Mouse (Mus musculus) erythroblast, embryonic 14.5 days (primary cell): ENCODE data around the gene Mettl22. TPM values are rescaled to one million over a fixed set of nuclear protein-coding genes. Genes with fewer than 3 reads are reported as not detected.

ENCODE experiments used
- H3K27me3 ChIP-seq: 2 replicates; pipeline ENCODE4 v1.6.1; 2012; ENCODE audit warnings: inconsistent platforms; ENCODE audit not compliant: control insufficient read depth
- H3K36me3 ChIP-seq: 2 replicates; pipeline ENCODE4 v1.6.1; 2012; ENCODE audit warnings: mild to moderate bottlenecking, inconsistent platforms; ENCODE audit not compliant: control insufficient read depth
- H3K4me1 ChIP-seq: 2 replicates; pipeline ENCODE4 v1.6.1; 2012; ENCODE audit warnings: inconsistent platforms; ENCODE audit not compliant: control insufficient read depth
- H3K4me3 ChIP-seq: replicated peaks from 2 replicates; pipeline ENCODE3; 2012; ENCODE audit warnings: moderate library complexity, mild to moderate bottlenecking, inconsistent platforms
- H3K9me3 ChIP-seq: 2 replicates; pipeline ENCODE4 v1.6.1; 2012; ENCODE audit warnings: low read length, inconsistent platforms, mixed read lengths; ENCODE audit not compliant: control insufficient read depth
- GATA1 ChIP-seq: IDR thresholded peaks from 2 replicates; pipeline ENCODE4 v1.6.1; 2012; ENCODE audit warnings: low read length, inconsistent platforms, mixed read lengths
- TAL1 ChIP-seq: IDR thresholded peaks from 3 replicates; pipeline ENCODE4 v1.6.1; 2012; ENCODE audit warnings: low read length, inconsistent platforms, mixed read lengths
- polyA plus RNA-seq: library from polyadenylated mRNA; stranded (reverse); fragments of >175 nt; gene quantifications from 2 replicates; pipeline ENCODE4 v1.2.3, GENCODE M21; 2012

Gene Mettl22
- polyA plus RNA-seq, 1 experiment: 1.4 TPM

DNA sequence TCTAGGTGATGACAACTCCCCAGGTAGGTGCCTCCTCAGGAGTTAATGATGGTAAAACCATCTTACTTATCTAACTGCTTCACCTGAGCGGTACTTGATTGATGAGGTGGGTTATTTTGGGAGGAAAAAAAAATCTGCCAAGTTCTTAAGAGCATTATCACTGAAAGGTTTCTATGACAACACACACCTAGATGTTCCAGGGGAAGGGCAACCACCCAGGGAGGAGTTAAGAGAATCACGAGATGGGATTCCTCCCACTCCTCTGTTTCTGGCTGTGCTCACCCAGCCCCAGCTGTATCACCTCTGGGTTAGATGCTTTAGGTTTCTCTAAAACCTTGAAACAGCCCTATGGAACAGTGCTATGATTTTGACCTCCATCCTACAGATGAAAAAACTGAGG is 26.4 kb downstream of the Mettl22 start:
- Histone ChIP-seq H3K9me3 (peaks cover 4% of the 10 kb centered on the region), H3K36me3 (no peaks in the 10 kb centered on the region), H3K4me3 (no peak overlapping the region), H3K27me3 (no peaks in the 10 kb centered on the region), H3K4me1 (no peaks in the 10 kb centered on the region)
- no peak for TF ChIP-seq GATA1
- no peak for TF ChIP-seq TAL1

DNA sequence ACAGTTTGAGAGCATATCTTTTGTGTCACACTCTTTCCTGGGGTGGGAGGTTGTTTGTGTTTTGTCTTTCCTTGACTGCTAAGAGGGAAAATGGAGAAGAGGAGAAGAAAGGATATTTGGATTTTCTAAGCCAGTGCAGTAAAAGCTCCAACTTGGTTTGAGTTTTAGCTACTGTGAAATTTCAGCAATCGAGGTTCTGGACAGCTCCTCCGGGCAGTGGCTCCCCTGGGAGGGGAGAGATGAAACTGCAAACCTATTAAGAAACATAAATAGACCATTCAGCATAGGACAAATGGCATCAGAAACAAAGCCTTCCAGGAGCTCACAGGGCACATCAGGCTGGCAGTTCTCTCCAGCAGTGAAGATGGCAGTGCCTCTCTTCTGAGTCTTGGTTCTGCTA is 33.7 kb downstream of the Mettl22 start:
- Histone ChIP-seq H3K4me1 (no peaks in the 10 kb centered on the region), H3K9me3 (peaks cover 4% of the 10 kb centered on the region), H3K4me3 (no peak overlapping the region), H3K27me3 (no peaks in the 10 kb centered on the region), H3K36me3 (no peaks in the 10 kb centered on the region)
- TF ChIP-seq GATA1 (no peak), TAL1 (no peak)

GRCm38 (mm10) chr16:8509894-8510293 is 39.3 kb downstream of the Mettl22 start:
- Histone ChIP-seq H3K27me3 (peaks cover 19% of the 10 kb centered on the region), H3K9me3 (no peaks in the 10 kb centered on the region), H3K36me3 (no peaks in the 10 kb centered on the region), H3K4me3 (no peak overlapping the region), H3K4me1 (peaks cover 3% of the 10 kb centered on the region)
- TF ChIP-seq GATA1 (no peak), TAL1 (no peak)

DNA sequence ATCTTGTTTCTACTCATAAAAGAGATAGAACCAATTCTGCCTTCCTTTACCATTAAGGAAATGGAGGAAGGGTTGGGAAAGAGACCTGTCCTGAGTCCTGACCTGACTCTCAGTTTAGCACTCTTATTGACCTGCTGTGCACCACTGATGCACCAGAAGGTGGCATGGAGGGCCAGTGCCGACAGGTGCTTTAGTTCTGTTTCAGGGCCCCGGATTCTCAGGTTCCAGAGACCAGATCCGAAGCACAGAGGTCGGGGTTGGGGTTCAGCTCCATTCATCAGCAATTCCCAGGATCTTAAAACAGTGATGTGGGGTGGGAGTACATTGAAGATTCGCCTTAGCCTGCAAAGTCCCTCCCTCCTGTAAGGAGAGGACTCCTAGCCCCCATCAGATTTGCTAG is 42.2 kb downstream of the Mettl22 start:
- TF ChIP-seq TAL1 (no peak), GATA1 (no peak)
- no peak overlapping the region for H3K4me3 ChIP-seq
- H3K36me3 ChIP-seq: no peaks in the 10 kb centered on the region; the same call in 1 of the 2 replicates
- peaks cover 22% of the 10 kb centered on the region for H3K27me3 ChIP-seq
- H3K4me1 ChIP-seq: peaks cover 3% of the 10 kb centered on the region
- H3K9me3 ChIP-seq: no peaks in the 10 kb centered on the region

- no peak for TF ChIP-seq TAL1
- no peak for TF ChIP-seq GATA1
- Histone ChIP-seq H3K4me1 (peaks cover 3% of the 10 kb centered on the region), H3K27me3 (peaks cover 22% of the 10 kb centered on the region), H3K9me3 (no peaks in the 10 kb centered on the region), H3K4me3 (peak within 1 kb of the TSS; percentile 55), H3K36me3 (no peaks in the 10 kb centered on the region; the same call in 1 of the 2 replicates)
Observed at GRCm38 (mm10) chr16:8513236-8513906, 42.8 kb downstream of the Mettl22 start, which contains the start of gene Abat. TSS of gene Abat (plus strand) at chr16:8513429.

- H3K9me3 ChIP-seq: no peaks in the 10 kb centered on the region
- peaks cover 22% of the 10 kb centered on the region for H3K27me3 ChIP-seq
- H3K4me3 ChIP-seq: peak overlapping the region; percentile 55
- H3K36me3 ChIP-seq: no peaks in the 10 kb centered on the region; the same call in 1 of the 2 replicates
- H3K4me1 ChIP-seq: peaks cover 3% of the 10 kb centered on the region
- TF ChIP-seq TAL1: no peak
- no peak for TF ChIP-seq GATA1
Observed at GRCm38 (mm10) chr16:8514180-8514579, 43.6 kb downstream of the Mettl22 start.

DNA sequence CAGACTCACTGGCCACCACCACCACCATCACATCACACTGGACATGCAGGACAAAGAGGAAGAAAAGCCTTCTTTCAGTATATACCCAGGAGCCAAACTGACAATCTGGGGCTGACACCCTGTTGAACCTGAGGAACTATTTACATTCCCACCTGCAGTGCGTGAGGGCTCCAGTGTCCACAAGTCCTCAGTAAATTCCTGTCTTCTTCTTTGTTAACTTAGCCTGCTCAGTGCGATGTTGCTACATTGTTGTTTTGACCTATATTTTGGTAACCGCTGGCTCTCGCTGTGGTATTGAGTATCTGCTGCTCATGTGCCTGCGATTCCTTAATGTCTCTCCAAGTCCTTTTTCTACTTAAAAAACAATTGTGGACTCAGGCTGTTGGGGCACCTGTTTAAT is 49.9 kb downstream of the Mettl22 start:
- Histone ChIP-seq H3K4me3 (no peak overlapping the region), H3K4me1 (no peaks in the 10 kb centered on the region), H3K36me3 (no peaks in the 10 kb centered on the region; the same call in 1 of the 2 replicates), H3K27me3 (no peaks in the 10 kb centered on the region), H3K9me3 (no peaks in the 10 kb centered on the region)
- no peak for TF ChIP-seq GATA1
- no peak for TF ChIP-seq TAL1

DNA sequence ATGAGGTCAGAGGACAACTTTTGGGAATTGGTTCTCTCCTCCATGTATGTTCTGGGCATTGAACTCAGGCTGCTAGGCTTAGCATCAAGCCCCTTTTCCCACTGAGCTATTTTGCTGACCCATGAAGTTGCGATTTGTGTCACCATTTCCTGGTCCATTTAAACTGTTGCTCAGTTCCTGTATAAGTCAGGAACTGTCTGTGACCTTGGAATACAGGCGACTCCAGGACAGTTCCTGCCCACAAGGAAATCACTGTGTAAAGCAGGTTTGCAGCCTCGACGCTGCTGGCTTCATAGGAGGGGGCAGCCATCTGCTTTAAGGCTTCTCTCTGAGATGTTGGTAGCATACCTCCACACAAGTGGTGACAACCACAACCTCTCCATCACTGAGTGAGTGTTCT is 50.7 kb downstream of the Mettl22 start:
- Histone ChIP-seq H3K9me3 (no peaks in the 10 kb centered on the region), H3K36me3 (no peaks in the 10 kb centered on the region; the same call in 1 of the 2 replicates), H3K27me3 (no peaks in the 10 kb centered on the region), H3K4me3 (no peak overlapping the region), H3K4me1 (peaks cover 5% of the 10 kb centered on the region; the same call in 1 of the 2 replicates)
- TF ChIP-seq TAL1: no peak
- no peak for TF ChIP-seq GATA1

DNA sequence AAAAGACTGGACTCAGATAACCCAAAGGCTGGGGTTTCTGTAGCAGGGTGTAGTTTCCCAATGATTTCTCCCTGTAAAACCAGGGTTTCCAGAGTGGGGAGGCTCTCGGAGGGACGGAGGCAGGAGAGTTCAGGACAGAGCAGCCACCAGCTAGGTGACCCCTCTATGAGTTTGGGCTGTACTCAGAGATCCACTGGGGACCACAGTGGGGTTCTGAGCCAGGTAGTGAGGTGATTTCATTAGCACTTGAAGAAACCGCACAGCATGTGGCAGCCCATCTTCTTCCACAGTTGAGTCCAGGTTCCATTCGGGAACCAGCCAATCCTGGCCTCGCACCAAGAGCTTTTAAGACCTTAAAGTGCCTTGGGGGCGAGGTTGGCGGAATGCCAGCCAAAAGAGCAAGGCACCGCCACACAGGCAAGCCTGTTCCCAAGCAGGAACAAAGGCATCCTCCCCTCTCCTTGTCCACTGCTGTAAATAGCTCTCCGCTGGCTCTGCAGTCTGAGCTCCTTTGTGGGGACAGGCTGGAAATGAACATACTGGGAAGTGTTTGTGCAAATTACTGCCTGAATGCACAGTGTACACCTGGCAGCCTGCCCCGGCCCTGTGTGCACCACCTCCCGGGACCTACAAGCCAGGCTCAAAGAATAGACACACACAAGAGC is 53.0 kb downstream of the Mettl22 start:
- TF ChIP-seq TAL1: no peak
- no peak for TF ChIP-seq GATA1
- no peak overlapping the region for H3K4me3 ChIP-seq

More for the DNA sequence above, 53.0 kb downstream of the Mettl22 start:
- no peaks in the 10 kb centered on the region for H3K9me3 ChIP-seq
- no peaks in the 10 kb centered on the region for H3K36me3 ChIP-seq
- no peaks in the 10 kb centered on the region for H3K27me3 ChIP-seq
- peaks cover 5% of the 10 kb centered on the region; the same call in 1 of the 2 replicates for H3K4me1 ChIP-seq
